Mouse (Mus musculus) layer of hippocampus, adult 11-12 months (tissue): ENCODE data around the gene Wdr6.

Source experiments
- DNase-seq: peaks from one replicate; pipeline ENCODE4 v3.0.0; 2022; ENCODE audit warnings: low spot score

The Wdr6 gene

DNA sequence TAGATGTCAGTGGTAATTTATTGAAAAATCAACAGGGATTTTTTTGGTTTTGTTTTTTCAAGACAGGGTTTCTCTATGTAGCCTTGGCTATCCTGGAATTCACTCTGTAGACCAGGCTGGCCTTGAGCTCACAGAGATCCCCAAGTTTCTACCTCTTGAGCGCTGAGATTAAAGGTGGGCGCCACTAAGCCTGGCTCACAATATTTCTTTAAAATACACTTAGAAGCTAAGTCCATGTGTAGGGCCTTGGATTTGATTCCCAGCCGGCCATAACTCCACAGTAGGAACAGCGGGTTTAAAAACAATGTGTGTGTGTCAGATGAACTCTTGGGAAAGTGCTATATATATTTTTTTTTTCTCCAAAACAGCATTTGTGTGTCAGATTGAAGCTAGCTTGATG, 55.2 kb downstream of the Wdr6 start:
- no peak for DNase-seq
